Mouse (Mus musculus): ENCODE data around the gene Olfr218.
"Not testable (repeated sequence)": the region's sequence is repeated elsewhere in the genome, so short reads cannot be mapped to it uniquely, and the experiment has no call there.

The Olfr218 gene

DNA sequence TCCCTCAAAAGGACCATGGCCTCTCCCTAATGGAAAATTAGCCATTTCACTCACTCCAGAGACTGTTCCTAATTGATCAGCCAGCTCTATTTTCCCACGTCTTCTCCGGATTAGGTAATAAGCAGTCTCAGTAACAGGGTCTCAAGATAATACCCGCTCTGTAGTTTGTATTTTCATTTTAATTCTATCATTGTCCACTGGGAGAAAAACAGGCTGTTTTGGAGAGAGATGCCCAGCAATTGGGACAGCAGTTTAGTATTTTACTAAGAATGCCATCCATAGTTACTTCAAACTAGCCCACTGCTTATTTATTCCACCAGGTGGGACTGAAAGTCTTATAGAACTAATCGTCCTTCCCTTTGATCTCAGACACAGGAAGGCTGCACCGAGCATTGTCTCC, at the start of gene Olfr218:
Olfr218 (plus strand) TSS at position 301 of the 400 bp plus-strand sequence.
- no peak for DNase-seq (ENCODE audit: low spot score)

DNA sequence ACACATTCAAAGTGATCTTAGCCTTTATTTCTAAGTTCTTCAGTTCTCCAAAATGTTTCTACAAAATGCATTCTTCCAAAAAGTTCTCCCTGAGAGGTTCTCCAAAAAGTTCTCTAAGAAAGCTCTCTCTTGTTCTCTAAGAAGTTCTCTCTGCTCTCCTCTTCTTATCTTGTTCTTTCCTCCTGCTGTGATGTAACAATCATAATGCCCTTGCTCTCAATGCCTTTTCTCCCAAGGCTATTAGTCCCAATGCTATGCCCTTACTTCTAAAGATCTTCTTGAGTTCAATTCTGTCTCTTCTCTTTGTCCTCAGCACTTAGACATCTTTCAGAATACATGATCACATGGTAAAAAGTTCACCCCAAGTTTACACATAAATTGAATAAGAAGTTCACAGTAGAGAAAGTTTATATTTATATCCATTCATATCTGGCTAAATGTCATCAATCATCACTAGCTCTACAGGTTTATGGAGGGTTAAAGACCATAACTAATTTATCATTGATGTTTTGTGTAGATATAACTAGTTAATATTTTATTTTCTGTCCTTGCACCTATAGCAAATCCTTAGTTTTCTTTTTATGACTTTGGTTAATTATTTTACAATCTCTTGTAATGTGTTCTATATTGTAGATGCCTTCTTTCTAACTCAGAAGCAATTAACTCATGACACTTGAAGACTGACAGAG, 23.3 kb upstream of the Olfr218 start:
- DNase-seq (ENCODE audit: low spot score): no peak

DNA sequence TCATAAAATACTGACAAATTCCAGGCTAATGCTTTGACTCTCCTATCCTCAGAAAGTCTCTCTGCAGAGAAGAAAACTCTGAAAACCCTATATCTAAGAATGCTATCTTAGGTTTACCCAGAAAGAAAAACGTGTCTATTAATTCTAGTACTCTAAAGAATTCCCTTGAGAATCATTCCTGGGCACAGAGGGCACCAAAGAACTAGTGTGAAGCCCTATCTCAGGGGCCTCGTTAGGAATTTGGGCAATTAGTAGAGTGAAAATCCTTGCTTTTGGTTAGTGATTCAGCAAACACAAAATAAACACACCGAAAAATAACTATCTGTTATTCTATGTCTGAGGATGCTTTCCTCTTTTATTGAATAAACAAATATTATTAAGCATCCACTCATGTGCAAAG, 7.1 kb upstream of the Olfr218 start, which contains the start of gene Olfr1406:
Olfr1406 (minus strand) TSS at position 101 of the 400 bp plus-strand sequence.
- DNase-seq (ENCODE audit: low spot score): no peak

DNA sequence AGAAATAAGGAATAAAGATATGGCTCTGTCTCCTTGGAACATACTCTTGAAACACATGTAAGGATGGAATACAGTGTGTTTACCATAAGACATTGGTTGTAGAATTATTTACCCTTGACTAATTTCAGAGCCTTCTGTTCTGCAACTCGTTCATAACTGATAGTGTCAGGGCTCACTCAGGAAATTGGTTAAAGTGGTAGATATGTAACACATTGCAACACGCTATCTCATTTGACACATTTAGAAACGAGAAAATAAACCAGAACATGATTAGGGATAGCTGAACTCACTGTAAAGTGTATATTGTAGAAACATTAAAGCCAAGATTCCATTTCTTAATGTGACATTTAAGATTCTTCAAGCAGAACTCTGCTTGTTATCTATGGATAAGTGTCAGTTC, 5.5 kb upstream of the Olfr218 start:
- DNase-seq (ENCODE audit: low spot score): no peak

DNA sequence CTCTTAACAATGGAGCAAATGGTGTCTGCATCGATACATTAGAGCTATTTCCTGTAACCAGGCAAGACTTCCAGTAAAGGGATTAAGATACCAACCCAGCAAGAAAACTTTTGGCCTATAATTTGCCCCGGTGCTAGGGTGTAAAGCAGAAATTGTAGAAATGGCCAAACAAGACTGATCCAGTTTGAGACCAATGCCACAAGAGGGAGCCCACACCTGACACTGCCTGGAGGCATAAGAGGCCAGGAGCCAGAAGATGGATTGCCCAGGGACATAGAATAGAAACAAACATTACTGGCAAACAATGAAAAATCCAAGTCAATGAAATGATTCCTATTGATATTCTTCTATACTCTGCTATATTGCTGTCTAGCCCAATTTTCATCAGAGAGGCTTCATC, 1.2 kb upstream of the Olfr218 start:
- no peak for DNase-seq (ENCODE audit: low spot score)

DNA sequence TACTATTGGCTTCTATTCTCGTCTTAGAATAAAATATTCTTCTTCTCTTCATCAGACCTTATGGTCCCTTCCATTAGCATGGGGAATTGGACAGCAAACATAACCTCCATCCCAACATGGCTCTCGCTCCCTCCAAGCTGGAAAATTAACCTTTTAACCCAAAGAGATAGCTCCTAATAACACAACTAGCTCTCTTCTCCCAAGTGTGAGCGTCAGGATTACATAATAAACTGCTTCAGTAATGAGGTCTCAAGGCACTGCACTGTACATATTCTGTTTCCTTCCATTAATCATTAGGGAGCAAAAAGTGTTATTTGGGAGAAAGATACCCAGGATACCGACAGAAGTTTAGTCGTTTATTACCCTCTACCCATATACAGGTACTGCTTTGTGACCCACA, 14.5 kb downstream of the Olfr218 start, which contains the start of gene Olfr1404:
Olfr1404 (plus strand) TSS at position 301 of the 400 bp plus-strand sequence.
- DNase-seq (ENCODE audit: low spot score): no peak

DNA sequence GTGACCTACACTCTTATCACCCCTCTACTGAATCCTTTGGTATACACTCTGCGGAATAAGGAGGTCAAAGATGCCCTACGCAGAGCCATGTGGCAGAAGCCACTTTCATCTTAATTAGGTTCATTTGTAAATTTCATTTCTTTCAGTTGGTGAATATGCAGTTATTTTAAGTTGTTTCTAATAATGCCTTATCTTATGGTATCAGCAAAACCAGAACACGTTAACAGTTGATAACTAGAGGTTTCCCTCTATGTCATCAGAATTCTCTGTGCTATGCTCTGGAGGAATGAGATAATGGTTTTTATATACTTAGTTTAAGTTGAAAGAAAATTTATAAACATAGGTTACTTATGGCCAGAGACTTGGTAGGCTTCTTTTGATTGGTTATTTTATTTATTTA, 18.9 kb downstream of the Olfr218 start:
- no peak for DNase-seq (ENCODE audit: low spot score)

DNA sequence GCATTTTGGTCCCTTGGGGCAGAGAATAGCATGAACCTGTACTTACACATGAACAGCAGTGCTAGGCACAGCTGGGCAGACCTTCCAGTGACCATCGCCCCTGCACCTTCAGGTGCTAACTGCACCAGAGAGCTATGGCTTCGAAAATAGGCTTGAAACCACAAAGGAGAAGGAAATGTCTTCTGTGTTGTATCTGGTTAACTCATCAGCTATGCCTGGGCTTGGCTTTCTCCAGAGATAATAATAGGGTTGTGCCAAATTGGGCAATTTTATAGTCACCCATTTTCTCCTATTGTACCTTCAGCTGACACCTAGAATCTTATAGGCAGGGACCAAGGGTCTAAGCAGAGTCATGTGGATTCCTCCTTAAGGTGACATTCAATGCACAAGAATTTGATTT, 29.5 kb downstream of the Olfr218 start, which contains the start of gene Fcer1a:
Fcer1a (minus strand) TSS at position 134 of the 400 bp plus-strand sequence.
- no peak for DNase-seq (ENCODE audit: low spot score)

DNA sequence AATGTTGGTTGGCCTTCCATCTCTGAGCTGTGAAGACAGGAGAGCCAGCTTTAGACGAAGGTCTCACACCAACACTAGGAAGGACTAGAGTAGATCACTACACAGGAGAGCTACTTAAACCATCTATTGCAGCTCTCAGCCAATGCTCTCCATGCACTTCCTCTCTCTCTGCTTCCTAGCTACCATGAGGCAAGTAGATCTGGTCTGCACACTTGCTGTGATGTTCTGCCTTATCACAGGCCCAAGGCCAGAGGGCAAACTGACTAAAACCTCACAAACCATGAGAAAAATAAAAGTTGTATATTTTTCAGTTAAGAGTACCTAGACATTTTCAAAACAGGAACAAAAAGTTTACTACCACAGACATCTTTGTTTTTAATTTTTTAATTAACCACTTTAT, 39.4 kb downstream of the Olfr218 start:
- not testable (repeated sequence) for DNase-seq (ENCODE audit: low spot score)

DNA sequence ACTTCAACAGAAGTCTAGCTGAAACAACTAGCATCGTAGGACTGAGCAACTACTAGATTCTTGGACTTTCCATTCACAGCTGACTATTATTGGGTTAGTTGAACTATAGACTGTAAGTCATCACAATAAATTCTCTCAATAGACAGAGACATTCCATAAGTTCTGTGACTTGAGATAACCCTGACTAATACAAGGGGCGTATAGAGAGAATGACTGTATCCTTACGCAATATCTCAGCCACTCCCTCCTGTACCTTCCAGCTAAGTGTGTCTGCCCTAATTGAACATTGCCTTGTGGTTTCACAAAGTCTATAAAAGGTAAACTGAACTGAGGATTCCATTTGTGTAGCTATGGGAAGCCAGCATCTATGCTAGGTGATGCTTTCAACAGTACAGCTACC, 52.3 kb downstream of the Olfr218 start:
- DNase-seq (ENCODE audit: low spot score): no peak
